Mouse (Mus musculus): ENCODE results near the gene Mrpl37. TPM values are rescaled to one million over a fixed set of nuclear protein-coding genes. Genes with fewer than 3 reads are reported as not detected.
A peak's percentile ranks its signal among the peaks of the same experiment; 100 is the strongest.

Gene Mrpl37
- polyA plus RNA-seq, 1 experiment from 2014 or later, result 83.2 TPM

GRCm38 (mm10) chr4:107078894-107079293 is 12.2 kb upstream of the Mrpl37 start:
- no peaks in the 10 kb centered on the region for H3K4me1 ChIP-seq (ENCODE audit: control insufficient read depth, insufficient read depth, low read depth, low read length)
- ATAC-seq, result peak; percentile 38; the same call in 1 of the 2 replicates
- no peaks in the 10 kb centered on the region for H3K36me3 ChIP-seq (ENCODE audit: control insufficient read depth, insufficient read depth, low read length)
- H3K9me3 ChIP-seq (ENCODE audit: control insufficient read depth, low read length), result no peaks in the 10 kb centered on the region
- no peak overlapping the region for H3K4me2 ChIP-seq (ENCODE audit: low read length)
- H3K9ac ChIP-seq (ENCODE audit: low read depth, low read length), result no peak overlapping the region
- H3K27ac ChIP-seq (ENCODE audit: low read depth, low read length), result no peak overlapping the region
- WGBS, result 90% methylated on average over 4 of the region's 4 CpGs
- no peak overlapping the region for H3K4me3 ChIP-seq (ENCODE audit: low read length)
- H3K27me3 ChIP-seq (replicated peaks; ENCODE audit: control insufficient read depth, insufficient read depth, low read length), result no peaks in the 10 kb centered on the region

GRCm38 (mm10) chr4:107075456-107075855 is 8.8 kb upstream of the Mrpl37 start:
- Histone ChIP-seq H3K4me3 (ENCODE audit: low read length) (no peak overlapping the region), H3K27me3 (replicated peaks; ENCODE audit: control insufficient read depth, insufficient read depth, low read length) (no peaks in the 10 kb centered on the region), H3K36me3 (ENCODE audit: control insufficient read depth, insufficient read depth, low read length) (no peaks in the 10 kb centered on the region), H3K4me1 (ENCODE audit: control insufficient read depth, insufficient read depth, low read depth, low read length) (no peaks in the 10 kb centered on the region), H3K9me3 (ENCODE audit: control insufficient read depth, low read length) (no peaks in the 10 kb centered on the region), H3K27ac (ENCODE audit: low read depth, low read length) (no peak overlapping the region), H3K9ac (ENCODE audit: low read depth, low read length) (no peak overlapping the region; the same call in 1 of the 2 replicates), H3K4me2 (ENCODE audit: low read length) (no peak overlapping the region)
- ATAC-seq, result no peak
- 75% methylated on average over 5 of the region's 5 CpGs for WGBS

GRCm38 (mm10) chr4:107072343-107072742 is 5.7 kb upstream of the Mrpl37 start:
- Histone ChIP-seq H3K4me3 (ENCODE audit: low read length) (no peak overlapping the region), H3K27ac (ENCODE audit: low read depth, low read length) (no peak overlapping the region), H3K4me1 (ENCODE audit: control insufficient read depth, insufficient read depth, low read depth, low read length) (peaks cover 4% of the 10 kb centered on the region), H3K36me3 (ENCODE audit: control insufficient read depth, insufficient read depth, low read length) (no peaks in the 10 kb centered on the region), H3K27me3 (replicated peaks; ENCODE audit: control insufficient read depth, insufficient read depth, low read length) (no peaks in the 10 kb centered on the region), H3K4me2 (ENCODE audit: low read length) (no peak overlapping the region), H3K9me3 (ENCODE audit: control insufficient read depth, low read length) (no peaks in the 10 kb centered on the region), H3K9ac (ENCODE audit: low read depth, low read length) (no peak overlapping the region)
- 79% methylated on average over 9 of the region's 9 CpGs for whole genome bisulfite sequencing
- no peak for ATAC-seq

GRCm38 (mm10) chr4:107067151-107067840 is 628 bp upstream of the Mrpl37 start:
- peak overlapping the region; percentile 40; the same call in 1 of the 2 replicates for H3K27ac ChIP-seq (ENCODE audit: low read depth, low read length)
- H3K36me3 ChIP-seq (ENCODE audit: control insufficient read depth, insufficient read depth, low read length), result peaks cover 8% of the 10 kb centered on the region
- ATAC-seq, result peak; percentile 76
- peaks cover 15% of the 10 kb centered on the region for H3K4me1 ChIP-seq (ENCODE audit: control insufficient read depth, insufficient read depth, low read depth, low read length)
- peak overlapping the region; percentile 88 for H3K4me3 ChIP-seq (ENCODE audit: low read length)
- H3K9me3 ChIP-seq (ENCODE audit: control insufficient read depth, low read length), result no peaks in the 10 kb centered on the region
- WGBS, result 2% methylated on average over 33 of the region's 33 CpGs
- peak overlapping the region; percentile 60 for H3K9ac ChIP-seq (ENCODE audit: low read depth, low read length)
- H3K27me3 ChIP-seq (replicated peaks; ENCODE audit: control insufficient read depth, insufficient read depth, low read length), result no peaks in the 10 kb centered on the region
- peak overlapping the region; percentile 98 for H3K4me2 ChIP-seq (ENCODE audit: low read length)

- Histone ChIP-seq H3K27me3 (replicated peaks; ENCODE audit: control insufficient read depth, insufficient read depth, low read length) (no peaks in the 10 kb centered on the region), H3K27ac (ENCODE audit: low read depth, low read length) (no peak overlapping the region), H3K36me3 (ENCODE audit: control insufficient read depth, insufficient read depth, low read length) (peaks cover 25% of the 10 kb centered on the region), H3K4me2 (ENCODE audit: low read length) (no peak overlapping the region), H3K4me3 (ENCODE audit: low read length) (no peak overlapping the region), H3K4me1 (ENCODE audit: control insufficient read depth, insufficient read depth, low read depth, low read length) (peaks cover 15% of the 10 kb centered on the region), H3K9me3 (ENCODE audit: control insufficient read depth, low read length) (no peaks in the 10 kb centered on the region), H3K9ac (ENCODE audit: low read depth, low read length) (no peak overlapping the region)
- ATAC-seq, result no peak
- WGBS, result 91% methylated on average over 5 of the region's 5 CpGs
These were observed 2.1 kb downstream of the Mrpl37 start for GRCm38 (mm10) chr4:107064394-107065098.

- Histone ChIP-seq H3K9me3 (ENCODE audit: control insufficient read depth, low read length) (no peaks in the 10 kb centered on the region), H3K9ac (ENCODE audit: low read depth, low read length) (no peak overlapping the region), H3K4me2 (ENCODE audit: low read length) (no peak overlapping the region), H3K27ac (ENCODE audit: low read depth, low read length) (no peak overlapping the region), H3K4me3 (ENCODE audit: low read length) (no peak overlapping the region), H3K36me3 (ENCODE audit: control insufficient read depth, insufficient read depth, low read length) (peaks cover 31% of the 10 kb centered on the region), H3K4me1 (ENCODE audit: control insufficient read depth, insufficient read depth, low read depth, low read length) (peaks cover 15% of the 10 kb centered on the region), H3K27me3 (replicated peaks; ENCODE audit: control insufficient read depth, insufficient read depth, low read length) (no peaks in the 10 kb centered on the region)
- ATAC-seq, result no peak
- WGBS, result 90% methylated on average over 3 of the region's 3 CpGs
These were observed 3.5 kb downstream of the Mrpl37 start for GRCm38 (mm10) chr4:107063214-107063613.

- WGBS, result 89% methylated on average over 4 of the region's 4 CpGs
- ATAC-seq, result no peak
- H3K4me3 ChIP-seq (ENCODE audit: low read length), result no peak overlapping the region
- H3K4me1 ChIP-seq (ENCODE audit: control insufficient read depth, insufficient read depth, low read depth, low read length), result peaks cover 8% of the 10 kb centered on the region
- no peaks in the 10 kb centered on the region for H3K9me3 ChIP-seq (ENCODE audit: control insufficient read depth, low read length)
- no peaks in the 10 kb centered on the region for H3K27me3 ChIP-seq (replicated peaks; ENCODE audit: control insufficient read depth, insufficient read depth, low read length)
- no peak overlapping the region for H3K4me2 ChIP-seq (ENCODE audit: low read length)
- peaks cover 42% of the 10 kb centered on the region for H3K36me3 ChIP-seq (ENCODE audit: control insufficient read depth, insufficient read depth, low read length)
- H3K27ac ChIP-seq (ENCODE audit: low read depth, low read length), result no peak overlapping the region
- no peak overlapping the region for H3K9ac ChIP-seq (ENCODE audit: low read depth, low read length)
These were observed 5.1 kb downstream of the Mrpl37 start for GRCm38 (mm10) chr4:107061560-107061959.

GRCm38 (mm10) chr4:107058781-107059180 is 7.9 kb downstream of the Mrpl37 start:
- H3K9me3 ChIP-seq (ENCODE audit: control insufficient read depth, low read length), result no peaks in the 10 kb centered on the region
- H3K4me2 ChIP-seq (ENCODE audit: low read length), result no peak overlapping the region
- no peak overlapping the region for H3K27ac ChIP-seq (ENCODE audit: low read depth, low read length)
- ATAC-seq, result no peak
- H3K36me3 ChIP-seq (ENCODE audit: control insufficient read depth, insufficient read depth, low read length), result peaks cover 40% of the 10 kb centered on the region
- H3K9ac ChIP-seq (ENCODE audit: low read depth, low read length), result no peak overlapping the region
- H3K4me1 ChIP-seq (ENCODE audit: control insufficient read depth, insufficient read depth, low read depth, low read length), result no peaks in the 10 kb centered on the region
- H3K27me3 ChIP-seq (replicated peaks; ENCODE audit: control insufficient read depth, insufficient read depth, low read length), result no peaks in the 10 kb centered on the region
- WGBS, result 88% methylated on average over 6 of the region's 6 CpGs
- H3K4me3 ChIP-seq (ENCODE audit: low read length), result no peak overlapping the region

- H3K27ac ChIP-seq (ENCODE audit: low read depth, low read length), result no peak overlapping the region
- no peak overlapping the region for H3K4me2 ChIP-seq (ENCODE audit: low read length)
- H3K4me3 ChIP-seq (ENCODE audit: low read length), result no peak overlapping the region
- H3K36me3 ChIP-seq (ENCODE audit: control insufficient read depth, insufficient read depth, low read length), result peaks cover 40% of the 10 kb centered on the region
- no peaks in the 10 kb centered on the region for H3K9me3 ChIP-seq (ENCODE audit: control insufficient read depth, low read length)
- H3K9ac ChIP-seq (ENCODE audit: low read depth, low read length), result no peak overlapping the region
- no peaks in the 10 kb centered on the region for H3K4me1 ChIP-seq (ENCODE audit: control insufficient read depth, insufficient read depth, low read depth, low read length)
- H3K27me3 ChIP-seq (replicated peaks; ENCODE audit: control insufficient read depth, insufficient read depth, low read length), result no peaks in the 10 kb centered on the region
- 92% methylated on average over 5 of the region's 5 CpGs for WGBS
- ATAC-seq, result no peak
These were observed 8.3 kb downstream of the Mrpl37 start for GRCm38 (mm10) chr4:107058346-107058745.

All from hindbrain, embryonic 16.5 days (tissue).